Mouse (Mus musculus) T-helper 1 cell (primary cell): ENCODE results near the gene Ptpn6.

Source experiments
- in situ Hi-C: fragments of 300-600 bp; cut with MboI, MseI; formaldehyde crosslinking; loops from one replicate; pipeline ENCODE4 v1.15.1; 2025; ENCODE audit warnings: high pct_unique_total_duplicates

Gene Ptpn6

DNA sequence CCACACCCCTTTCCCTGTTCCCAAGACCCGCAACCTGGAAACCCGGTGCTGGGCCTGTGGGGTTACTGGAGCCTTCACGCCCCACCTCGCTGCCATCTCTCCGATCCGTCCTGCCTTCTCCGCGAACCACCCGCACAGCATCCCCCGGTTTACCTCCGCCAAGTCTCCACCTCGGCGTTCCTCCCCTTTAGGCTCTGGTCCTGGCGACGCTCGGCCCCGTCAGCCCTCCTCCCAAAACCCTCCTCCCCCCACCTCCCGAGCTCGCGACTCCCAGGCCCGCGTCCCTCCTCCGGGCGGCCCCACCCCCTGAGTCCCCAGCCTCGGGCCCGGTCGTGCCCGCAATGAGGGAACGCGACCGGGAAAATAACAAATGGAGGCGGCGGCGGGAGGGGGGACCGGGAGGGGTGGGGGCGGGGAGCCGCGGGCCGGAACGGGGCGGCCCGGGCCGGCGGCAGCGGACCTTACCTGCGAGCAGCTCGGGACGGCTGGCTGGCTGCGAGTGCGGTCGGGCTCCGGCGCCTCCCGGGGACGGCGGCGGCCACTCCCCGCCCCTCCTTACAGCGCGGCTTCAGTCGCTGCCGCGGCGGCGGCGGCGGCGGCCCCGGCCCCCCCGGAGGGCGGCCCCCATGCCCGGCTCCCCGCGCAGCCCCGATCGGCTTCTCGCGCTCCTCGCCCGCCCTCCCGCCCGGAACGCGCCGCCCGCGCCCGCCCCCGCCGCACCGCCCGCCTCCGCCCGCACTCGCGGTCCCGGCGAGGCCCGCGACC lies 17.5 kb upstream of the Ptpn6 start, which contains the start of the genes Gm45234 and Atn1:
TSS of gene Gm45234 (minus strand) at position 191 of the 765 bp plus-strand sequence.
TSS of gene Atn1 (minus strand) at position 694 of the 765 bp plus-strand sequence.
- in situ Hi-C loops, result no loop called here

DNA sequence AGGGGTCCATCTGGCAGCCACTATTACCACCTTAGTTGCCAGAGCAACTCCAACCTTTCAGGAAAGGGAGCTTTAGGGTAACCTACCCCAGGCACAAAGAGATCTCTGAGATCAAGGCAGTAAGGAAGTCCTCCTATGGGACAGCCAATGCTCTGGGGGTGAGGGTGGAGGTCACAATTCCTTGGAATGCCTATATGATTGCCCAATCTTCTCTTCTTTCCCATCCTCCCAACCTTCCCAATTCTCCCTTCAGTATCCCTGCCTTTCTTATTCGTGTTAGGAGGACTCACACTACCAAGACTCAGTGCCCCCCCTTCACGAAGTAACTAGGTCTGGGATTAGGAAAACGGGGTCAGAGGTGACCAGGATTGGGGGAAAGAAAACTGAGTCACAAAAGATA lies 16.8 kb upstream of the Ptpn6 start:
- in situ Hi-C loops, result no loop called here

DNA sequence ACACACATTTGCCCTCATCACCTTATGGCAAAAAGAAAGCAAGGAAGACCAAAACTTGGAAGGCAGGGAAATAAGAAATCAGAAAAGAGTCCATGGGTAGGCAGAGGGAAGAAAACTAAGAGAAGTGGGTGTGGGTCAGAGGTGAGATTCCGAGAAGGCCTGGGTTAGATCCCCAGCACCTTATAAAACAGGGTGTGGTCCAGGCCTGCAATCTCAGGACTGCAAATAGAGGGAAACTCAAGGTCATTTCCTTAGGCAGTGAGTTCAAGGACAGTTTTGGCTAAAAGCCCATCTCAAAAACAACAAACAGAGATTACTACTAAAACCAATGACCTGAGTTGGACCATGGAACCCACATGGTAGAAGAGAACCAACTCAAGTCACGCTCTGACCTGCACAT lies 15.3 kb upstream of the Ptpn6 start:
- in situ Hi-C loops, result no loop called here

- in situ Hi-C loops, result no loop called here
Measured at GRCm38 (mm10) chr6:124750405-124750804, 11.9 kb upstream of the Ptpn6 start.

DNA sequence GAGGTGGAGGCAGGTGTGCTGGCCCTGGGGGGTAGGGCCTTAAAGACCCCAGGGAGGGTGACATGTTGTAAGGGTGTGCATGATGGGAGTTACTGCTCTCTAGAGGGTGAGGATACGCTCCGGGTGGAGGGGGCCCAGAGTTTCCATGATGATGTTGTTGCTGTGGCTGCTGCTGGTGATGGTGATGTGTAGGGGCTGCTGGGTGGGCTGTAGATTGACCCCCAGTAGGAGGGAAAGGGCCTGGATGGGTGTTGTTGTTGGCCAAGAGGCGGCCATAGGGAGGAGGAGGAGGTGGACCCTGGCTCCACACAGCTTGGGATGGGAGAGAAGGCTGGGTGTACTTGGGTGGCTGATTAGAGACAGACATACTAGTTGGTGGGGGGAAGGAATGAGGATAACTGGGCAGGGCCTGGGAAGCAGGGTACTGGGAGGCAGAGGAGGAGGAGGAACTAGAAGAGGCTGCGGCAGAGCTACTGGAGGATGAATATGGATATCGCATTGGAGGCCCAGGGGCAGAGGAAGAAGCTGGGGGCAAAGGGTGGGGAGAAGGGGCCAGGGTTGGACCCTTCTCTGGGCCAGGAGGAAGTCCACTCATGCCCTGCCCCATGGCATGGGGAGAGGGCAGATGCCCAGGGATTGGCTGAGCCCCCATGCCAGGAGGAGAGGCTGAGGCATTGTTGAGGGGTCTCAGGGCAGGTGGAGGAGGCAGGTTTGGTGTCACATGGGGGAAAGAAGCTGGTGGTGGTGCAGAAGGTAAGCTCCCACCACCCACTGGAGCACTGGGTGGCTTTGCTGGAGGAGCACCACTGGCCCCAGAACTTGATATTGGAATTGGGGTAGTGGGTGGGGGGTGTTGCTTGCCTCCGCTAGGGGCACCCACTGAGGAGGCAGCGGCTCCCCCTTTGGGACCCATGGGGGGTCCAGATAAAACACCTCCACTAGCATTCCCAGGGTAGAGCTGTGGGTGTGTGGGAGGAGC lies 8.4 kb upstream of the Ptpn6 start:
- in situ Hi-C loops, result no loop called here

GRCm38 (mm10) chr6:124746296-124746605 lies 7.7 kb upstream of the Ptpn6 start:
- in situ Hi-C loops, result no loop called here

DNA sequence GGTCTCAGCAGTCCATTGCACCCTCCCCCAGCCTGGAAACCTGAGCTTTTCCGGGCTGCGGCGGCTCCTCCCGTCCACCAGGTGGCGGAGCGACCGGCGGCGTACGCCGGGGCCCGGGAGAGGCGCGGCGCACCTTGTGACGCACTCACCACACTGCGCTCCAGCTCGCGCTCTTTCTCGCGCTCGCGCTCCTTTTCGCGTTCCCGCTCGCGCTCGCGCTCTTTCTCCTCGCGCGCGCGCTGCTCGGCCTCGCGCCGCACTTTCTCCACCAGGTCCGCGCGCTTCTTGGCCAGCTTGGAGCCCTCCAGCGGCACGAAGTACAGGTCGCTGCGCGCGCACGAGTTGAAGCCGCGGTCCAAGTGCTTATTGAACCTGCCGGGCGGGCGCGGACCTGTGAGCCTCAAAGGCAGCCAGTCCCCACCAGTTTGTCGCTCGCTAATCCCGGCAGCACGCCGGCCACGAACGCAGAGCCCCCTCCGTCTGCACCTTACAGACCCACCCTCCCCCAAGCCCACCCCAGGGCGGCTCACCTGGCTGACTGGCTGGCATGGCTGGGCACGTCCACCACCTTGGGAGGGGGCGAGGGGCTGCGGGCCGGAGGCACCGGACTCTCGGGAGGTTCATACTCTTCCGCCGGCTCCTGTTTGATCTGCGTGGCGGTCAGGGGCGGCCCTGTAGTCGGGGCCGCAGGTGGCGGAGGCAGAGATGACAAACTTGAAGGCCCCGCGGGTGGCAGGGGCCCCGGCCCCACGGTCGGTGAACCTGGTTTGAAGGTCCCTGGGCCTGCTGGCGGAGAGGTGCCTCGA lies 7.2 kb upstream of the Ptpn6 start:
- in situ Hi-C loops, result no loop called here

GRCm38 (mm10) chr6:124744755-124745321 lies 6.3 kb upstream of the Ptpn6 start:
- in situ Hi-C loops, result no loop called here

DNA sequence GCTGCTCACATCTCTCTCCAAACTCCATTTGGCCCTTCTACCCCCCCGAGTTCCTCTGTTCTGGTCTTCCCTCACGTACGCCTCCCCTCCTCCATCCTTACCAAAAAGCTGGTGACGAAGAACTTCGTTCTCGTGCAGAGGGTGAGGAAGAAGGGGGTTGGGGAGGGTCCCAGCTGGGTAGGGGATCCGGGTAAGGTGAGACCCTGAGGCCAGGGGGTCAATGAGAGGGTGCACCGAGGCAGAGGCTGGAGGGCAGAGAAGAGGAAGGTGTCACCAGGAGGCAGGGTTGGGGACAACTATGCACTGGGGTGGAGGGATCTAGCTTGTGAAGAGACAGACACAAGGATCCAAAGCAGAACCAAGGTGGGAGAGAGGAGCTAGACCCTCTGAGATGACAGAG lies 5.1 kb upstream of the Ptpn6 start:
- in situ Hi-C loops, result no loop called here

DNA sequence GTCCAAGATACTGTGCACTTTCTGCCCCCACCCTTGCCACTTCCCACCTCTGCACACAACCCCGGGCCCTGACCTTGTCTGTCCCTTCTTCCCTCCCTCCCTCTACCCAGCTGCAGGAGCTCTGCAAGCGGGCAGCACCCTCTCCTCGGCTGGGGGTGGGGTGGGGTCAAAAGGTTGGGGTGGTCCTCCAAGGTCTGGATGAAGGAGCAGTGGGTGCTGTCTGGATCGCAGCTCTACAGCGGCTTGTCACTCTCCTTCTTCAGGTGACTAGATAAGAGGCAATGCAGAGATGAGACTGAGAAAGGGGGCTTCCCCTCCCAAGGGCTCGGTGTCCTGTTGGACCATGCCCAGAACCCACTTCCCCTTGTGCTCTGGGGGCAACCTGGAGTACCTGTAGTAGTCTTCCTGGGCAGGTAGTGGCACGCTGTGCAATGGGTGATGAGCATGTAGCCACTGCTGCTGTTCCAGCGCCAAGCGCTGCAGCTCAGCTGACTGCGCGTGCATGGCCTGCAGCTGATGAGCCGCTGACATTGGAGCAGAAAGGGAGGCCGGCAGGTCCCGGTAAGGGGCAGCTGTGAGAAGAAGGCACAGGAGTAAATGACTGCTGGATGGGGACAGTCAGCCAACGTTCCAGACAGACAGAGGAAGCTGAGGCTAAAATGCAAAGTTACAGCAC lies 4.5 kb upstream of the Ptpn6 start:
- in situ Hi-C loops, result no loop called here

GRCm38 (mm10) chr6:124741842-124742241 lies 3.3 kb upstream of the Ptpn6 start:
- in situ Hi-C loops, result no loop called here

DNA sequence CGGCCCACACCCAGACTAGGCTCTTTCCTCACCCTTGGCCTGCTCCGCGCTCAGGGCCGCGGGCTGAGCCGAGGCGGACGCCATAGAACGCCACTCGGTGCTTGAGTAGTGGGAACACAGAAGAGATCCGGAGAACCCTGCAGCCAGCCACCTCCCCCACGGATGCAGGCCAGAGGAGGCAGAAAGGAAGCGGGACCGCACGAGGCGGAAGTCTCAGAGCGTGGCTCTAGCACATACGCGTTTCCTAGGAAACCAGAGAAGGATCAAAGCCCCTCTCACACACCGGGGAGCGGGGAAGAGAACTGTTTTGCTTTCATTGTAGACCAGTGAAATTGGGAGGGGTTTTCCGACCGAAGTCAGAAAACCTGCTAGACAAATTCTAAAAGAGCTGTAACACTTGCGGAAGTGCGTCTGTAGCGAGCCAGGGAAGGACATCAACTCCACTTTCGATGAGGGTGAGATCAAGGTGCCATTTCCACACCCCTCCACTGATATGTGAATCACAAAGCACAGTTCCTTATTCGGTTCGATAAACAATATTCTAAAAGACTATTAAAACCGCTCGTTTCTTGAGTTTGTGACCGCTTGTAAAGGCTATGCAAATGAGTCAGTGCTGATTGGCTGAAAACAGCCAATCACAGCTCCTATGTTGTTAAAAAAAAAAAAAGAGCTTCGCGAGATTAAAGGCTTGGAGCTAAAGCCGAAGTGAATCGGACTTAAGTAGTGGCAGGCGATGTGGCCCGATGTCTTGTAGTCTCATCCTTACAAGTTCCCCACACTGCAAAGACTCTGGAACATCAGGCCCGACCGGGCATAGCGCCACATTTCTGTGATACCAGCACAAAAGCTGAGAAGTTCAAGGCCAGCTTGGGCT lies 2.6 kb upstream of the Ptpn6 start, which contains the start of gene Grcc10:
TSS of gene Grcc10 (minus strand) at position 487 of the 874 bp plus-strand sequence.
- in situ Hi-C loops, result no loop called here

GRCm38 (mm10) chr6:124740211-124740887 lies 1.8 kb upstream of the Ptpn6 start:
- in situ Hi-C loops, result no loop called here

- in situ Hi-C loops, result no loop called here
Measured at GRCm38 (mm10) chr6:124739231-124739796, 800 bp upstream of the Ptpn6 start.

- in situ Hi-C loops, result no loop called here
Measured at GRCm38 (mm10) chr6:124737040-124737439, 1.5 kb downstream of the Ptpn6 start.

GRCm38 (mm10) chr6:124734417-124734816 lies 4.1 kb downstream of the Ptpn6 start:
- in situ Hi-C loops, result no loop called here

GRCm38 (mm10) chr6:124732476-124733370 lies 5.8 kb downstream of the Ptpn6 start:
- in situ Hi-C loops, result no loop called here

DNA sequence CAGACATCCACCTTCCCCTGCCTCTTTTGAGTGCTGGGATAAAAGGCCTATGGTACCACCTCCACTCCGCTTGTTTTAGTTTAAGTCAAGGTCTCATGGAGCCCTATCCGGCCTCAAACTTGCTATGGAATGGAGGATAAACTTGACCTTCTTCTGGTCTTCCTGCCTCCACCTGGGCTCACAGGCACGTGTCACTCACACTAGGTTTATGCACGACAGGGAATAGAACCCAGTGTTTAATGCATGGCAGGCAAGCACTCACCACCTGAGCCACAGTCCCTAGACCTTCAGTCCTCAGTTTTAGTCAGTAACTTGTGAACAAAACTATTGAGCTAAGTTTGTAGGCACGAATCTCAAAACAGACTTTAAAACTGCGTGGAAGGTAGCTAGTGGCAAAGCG lies 7.5 kb downstream of the Ptpn6 start:
- in situ Hi-C loops, result no loop called here
